Mouse (Mus musculus) lung, embryonic 15.5 days (tissue): ENCODE results near the gene Cep112. TPM values are rescaled to one million over a fixed set of nuclear protein-coding genes. Genes with fewer than 3 reads are reported as not detected.

ENCODE experiments used
- ATAC-seq: fragments of 200-750 bp; cut with Nextera tagmentation; 2 replicates; pipeline ENCODE4 v1.8.0; 2017; ENCODE audit warnings: moderate number of reproducible peaks, borderline replicate concordance; ENCODE audit not compliant: low FRiP score, low TSS enrichment; ENCODE audit errors: extremely low read depth
- H3K27ac ChIP-seq: fragments of 300-500 bp; sonication (generic); 2 replicates; pipeline ENCODE4 v1.5.1; 2015; ENCODE audit warnings: moderate library complexity, mild to moderate bottlenecking, inconsistent platforms
- H3K27me3 ChIP-seq: fragments of 300-500 bp; sonication (generic); 2 replicates; pipeline ENCODE4 v1.6.1; 2015; ENCODE audit warnings: inconsistent platforms
- H3K36me3 ChIP-seq: fragments of 300-500 bp; sonication (generic); 2 replicates; pipeline ENCODE4 v1.6.1; 2015; ENCODE audit warnings: inconsistent platforms
- H3K4me1 ChIP-seq: fragments of 300-500 bp; sonication (generic); 2 replicates; pipeline ENCODE4 v1.6.1; 2015; ENCODE audit warnings: inconsistent platforms
- H3K4me2 ChIP-seq: fragments of 300-500 bp; sonication (generic); 2 replicates; pipeline ENCODE4 v1.6.1; 2015; ENCODE audit warnings: inconsistent platforms, mild to moderate bottlenecking, moderate library complexity
- H3K4me3 ChIP-seq: fragments of 300-500 bp; sonication (generic); 2 replicates; pipeline ENCODE4 v1.5.1; 2015; ENCODE audit warnings: mild to moderate bottlenecking, inconsistent platforms
- H3K9ac ChIP-seq: fragments of 300-500 bp; sonication (generic); 2 replicates; pipeline ENCODE4 v1.6.1; 2015; ENCODE audit warnings: inconsistent platforms
- H3K9me3 ChIP-seq: fragments of 300-500 bp; sonication (generic); 2 replicates; pipeline ENCODE4 v1.6.1; 2016; ENCODE audit warnings: inconsistent platforms
- WGBS: fragments of 180-500 bp; shearing (Covaris S2); methylation state at CpG from one replicate; pipeline ENCODE4 v1.1.7; 2015; 5-methylcytosine and 5-hydroxymethylcytosine counted together
- polyA plus RNA-seq: library from polyadenylated mRNA; unstranded; fragments of >200 nt; fragmentation: Nextera tagmentation; extraction: Ambion mirVana; gene quantifications from 2 replicates; pipeline ENCODE4 v1.2.1, GENCODE M21; 2015

Gene Cep112
- polyA plus RNA-seq, 1 experiment from 2014 or later: 19.4 TPM

- 89% methylated on average over 1 of the region's 1 CpGs for WGBS
- no peak overlapping the region for H3K4me2 ChIP-seq
- H3K4me1 ChIP-seq: no peaks in the 10 kb centered on the region
- no peak overlapping the region for H3K4me3 ChIP-seq
- H3K9ac ChIP-seq: no peak overlapping the region
- H3K27me3 ChIP-seq: no peaks in the 10 kb centered on the region
- H3K36me3 ChIP-seq: no peaks in the 10 kb centered on the region
- no peak overlapping the region for H3K27ac ChIP-seq
- no peak for ATAC-seq
- H3K9me3 ChIP-seq: no peaks in the 10 kb centered on the region
Measured at GRCm38 (mm10) chr11:108553881-108554280, 128.9 kb downstream of the Cep112 start.

GRCm38 (mm10) chr11:108558544-108558943, 133.6 kb downstream of the Cep112 start:
- no peaks in the 10 kb centered on the region for H3K9me3 ChIP-seq
- ATAC-seq: no peak
- H3K4me2 ChIP-seq: no peak overlapping the region
- WGBS: 75% methylated on average over 4 of the region's 4 CpGs
- H3K36me3 ChIP-seq: no peaks in the 10 kb centered on the region
- H3K4me3 ChIP-seq: no peak overlapping the region
- H3K4me1 ChIP-seq: 0 out of 2 replicates have a peak, but pooled peaks cover 3% of the 10 kb centered on the region
- no peak overlapping the region for H3K9ac ChIP-seq
- no peaks in the 10 kb centered on the region for H3K27me3 ChIP-seq
- no peak overlapping the region for H3K27ac ChIP-seq

GRCm38 (mm10) chr11:108559506-108559905, 134.5 kb downstream of the Cep112 start:
- no peak for ATAC-seq
- Histone ChIP-seq H3K4me1 (0 out of 2 replicates have a peak, but pooled peaks cover 3% of the 10 kb centered on the region), H3K4me3 (no peak overlapping the region), H3K27me3 (no peaks in the 10 kb centered on the region), H3K9ac (no peak overlapping the region), H3K9me3 (no peaks in the 10 kb centered on the region), H3K4me2 (no peak overlapping the region), H3K36me3 (no peaks in the 10 kb centered on the region), H3K27ac (no peak overlapping the region)

- no peak overlapping the region for H3K9ac ChIP-seq
- H3K4me2 ChIP-seq: no peak overlapping the region
- no peak overlapping the region for H3K4me3 ChIP-seq
- no peaks in the 10 kb centered on the region for H3K36me3 ChIP-seq
- no peaks in the 10 kb centered on the region for H3K9me3 ChIP-seq
- WGBS: 35% methylated on average over 5 of the region's 5 CpGs
- peak; percentile 55; the same call in 1 of the 2 replicates for ATAC-seq
- H3K27ac ChIP-seq: no peak overlapping the region
- H3K27me3 ChIP-seq: no peaks in the 10 kb centered on the region
- H3K4me1 ChIP-seq: 0 out of 2 replicates have a peak, but pooled peaks cover 3% of the 10 kb centered on the region
Measured at GRCm38 (mm10) chr11:108562076-108562475, 137.1 kb downstream of the Cep112 start.

- H3K27me3 ChIP-seq: no peaks in the 10 kb centered on the region
- ATAC-seq: peak; percentile 55; the same call in 1 of the 2 replicates
- no peak overlapping the region for H3K9ac ChIP-seq
- H3K4me1 ChIP-seq: peaks cover 13% of the 10 kb centered on the region
- 11% methylated on average over 7 of the region's 7 CpGs for WGBS
- H3K4me2 ChIP-seq: no peak overlapping the region
- H3K36me3 ChIP-seq: no peaks in the 10 kb centered on the region
- no peaks in the 10 kb centered on the region for H3K9me3 ChIP-seq
- H3K4me3 ChIP-seq: no peak overlapping the region
- H3K27ac ChIP-seq: peak overlapping the region; percentile 4; the same call in 1 of the 2 replicates
Measured at GRCm38 (mm10) chr11:108586551-108587184, 161.7 kb downstream of the Cep112 start.

- 0 out of 2 replicates have a peak overlapping the region, but pooled peaks have one; percentile 37 for H3K27ac ChIP-seq
- no peaks in the 10 kb centered on the region for H3K36me3 ChIP-seq
- H3K9ac ChIP-seq: no peak overlapping the region
- no peak overlapping the region for H3K4me3 ChIP-seq
- H3K9me3 ChIP-seq: no peaks in the 10 kb centered on the region
- H3K27me3 ChIP-seq: no peaks in the 10 kb centered on the region
- no peak overlapping the region for H3K4me2 ChIP-seq
- ATAC-seq: no peak
- WGBS: 57% methylated on average over 5 of the region's 5 CpGs
- H3K4me1 ChIP-seq: no peaks in the 10 kb centered on the region
Measured at GRCm38 (mm10) chr11:108593207-108593958, 168.4 kb downstream of the Cep112 start.

DNA sequence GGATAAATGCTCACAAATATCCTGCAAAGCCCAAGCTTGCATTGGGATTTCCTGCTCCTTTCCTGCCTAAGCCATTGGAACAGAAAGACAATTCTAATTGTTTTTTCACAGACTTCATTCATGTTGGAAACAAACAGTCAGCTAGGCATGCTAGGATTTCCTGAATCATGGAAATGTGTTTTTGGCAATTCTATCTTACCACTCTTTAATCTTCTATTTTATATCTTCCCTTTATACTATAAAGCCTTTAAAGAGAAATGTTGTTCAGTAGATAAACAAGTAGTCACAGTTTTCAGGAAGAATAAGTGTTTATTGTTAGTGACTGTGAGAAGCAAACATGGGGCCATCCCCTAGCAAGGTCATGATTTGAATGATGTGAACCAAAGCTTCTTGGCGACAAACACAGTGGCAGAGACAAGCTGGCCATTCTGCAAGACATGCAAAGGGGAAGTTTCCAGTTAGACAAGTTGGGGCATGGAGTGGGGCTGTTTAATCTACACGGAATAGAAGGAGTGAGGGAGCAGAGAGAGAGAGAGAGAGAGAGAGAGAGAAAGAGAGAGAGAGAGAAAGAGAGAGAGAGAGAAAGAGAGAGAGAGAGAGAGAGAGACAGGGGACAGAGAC, 169.1 kb downstream of the Cep112 start:
- Histone ChIP-seq H3K4me2 (no peak overlapping the region), H3K4me3 (no peak overlapping the region), H3K27me3 (no peaks in the 10 kb centered on the region), H3K27ac (no peak overlapping the region), H3K9ac (no peak overlapping the region), H3K4me1 (no peaks in the 10 kb centered on the region), H3K36me3 (no peaks in the 10 kb centered on the region), H3K9me3 (no peaks in the 10 kb centered on the region)
- 20% methylated on average over 2 of the region's 2 CpGs for WGBS
- no peak for ATAC-seq

DNA sequence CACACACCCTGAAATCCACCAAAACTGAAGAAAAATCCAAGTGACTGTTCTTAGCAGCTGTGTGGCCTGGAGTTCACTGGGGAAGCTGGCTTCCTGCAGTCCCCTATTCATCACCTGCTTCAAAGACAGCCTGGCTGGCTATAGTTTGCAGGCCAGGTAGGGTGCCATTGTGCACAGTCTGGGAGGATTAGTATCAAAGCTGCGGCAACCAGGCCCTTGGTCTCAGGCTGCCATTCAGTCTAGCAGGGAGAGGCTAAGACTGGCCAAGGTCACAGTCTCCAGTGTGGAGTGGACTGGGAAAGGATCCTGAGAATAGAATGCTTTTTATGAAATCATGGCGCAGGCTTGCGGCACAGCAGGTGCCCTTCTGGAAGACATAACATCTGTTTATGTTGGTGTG, 180.3 kb downstream of the Cep112 start:
- Histone ChIP-seq H3K27me3 (no peaks in the 10 kb centered on the region), H3K36me3 (no peaks in the 10 kb centered on the region), H3K4me3 (no peak overlapping the region), H3K4me2 (no peak overlapping the region), H3K9me3 (no peaks in the 10 kb centered on the region), H3K9ac (no peak overlapping the region), H3K4me1 (no peaks in the 10 kb centered on the region), H3K27ac (no peak overlapping the region)
- WGBS: 67% methylated on average over 3 of the region's 3 CpGs
- no peak for ATAC-seq

DNA sequence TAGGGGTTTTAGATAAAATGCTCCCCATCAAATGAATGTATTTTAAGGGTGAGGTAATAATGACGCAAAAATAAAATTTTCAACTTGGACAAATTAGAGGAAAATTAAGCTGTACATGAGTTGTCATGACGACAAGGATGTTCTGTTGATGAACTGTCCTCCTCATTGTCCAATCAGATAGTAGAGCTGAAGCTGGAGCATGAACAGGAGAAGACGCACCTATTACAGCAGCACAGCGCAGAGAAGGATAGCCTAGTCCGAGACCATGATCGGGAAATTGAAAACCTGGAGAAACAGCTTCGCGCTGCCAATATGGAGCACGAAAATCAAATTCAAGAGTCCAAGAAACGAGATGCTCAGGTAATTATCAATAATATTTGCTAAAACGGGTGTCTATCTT, 181.0 kb downstream of the Cep112 start:
- Histone ChIP-seq H3K4me2 (no peak overlapping the region), H3K36me3 (no peaks in the 10 kb centered on the region), H3K27me3 (no peaks in the 10 kb centered on the region), H3K9me3 (no peaks in the 10 kb centered on the region), H3K4me3 (no peak overlapping the region), H3K4me1 (no peaks in the 10 kb centered on the region), H3K9ac (no peak overlapping the region), H3K27ac (no peak overlapping the region)
- no peak for ATAC-seq
- 93% methylated on average over 11 of the region's 11 CpGs for WGBS

DNA sequence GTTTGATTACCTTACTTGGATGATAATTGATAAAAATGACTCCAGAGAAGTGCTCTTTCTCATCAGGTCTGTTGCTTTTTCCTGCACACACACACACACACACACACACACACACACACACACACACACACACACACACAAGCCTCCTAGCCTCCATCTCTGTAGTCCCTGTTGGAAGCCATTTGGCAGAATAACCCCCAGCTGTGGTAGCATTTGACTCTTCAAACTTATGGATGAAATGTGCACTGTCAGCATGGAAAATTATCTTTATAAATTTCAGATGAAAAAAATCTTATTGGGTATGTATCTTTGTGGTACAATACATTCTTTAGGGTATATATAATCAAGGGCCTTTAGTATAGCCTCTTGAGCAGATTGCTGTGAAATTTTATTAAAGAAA, 181.8 kb downstream of the Cep112 start:
- no peak overlapping the region for H3K27ac ChIP-seq
- H3K4me1 ChIP-seq: no peaks in the 10 kb centered on the region
- H3K27me3 ChIP-seq: no peaks in the 10 kb centered on the region
- no peak overlapping the region for H3K9ac ChIP-seq
- no peak overlapping the region for H3K4me3 ChIP-seq
- no peaks in the 10 kb centered on the region for H3K9me3 ChIP-seq
- no peak overlapping the region for H3K4me2 ChIP-seq
- no peaks in the 10 kb centered on the region for H3K36me3 ChIP-seq
- no peak for ATAC-seq

GRCm38 (mm10) chr11:108620628-108621433, 195.8 kb downstream of the Cep112 start:
- ATAC-seq: peak; percentile 42; the same call in 1 of the 2 replicates
- WGBS: 63% methylated on average over 7 of the region's 7 CpGs
- H3K36me3 ChIP-seq: no peaks in the 10 kb centered on the region

More at GRCm38 (mm10) chr11:108620628-108621433, 195.8 kb downstream of the Cep112 start:
- H3K4me1 ChIP-seq: no peaks in the 10 kb centered on the region
- no peak overlapping the region for H3K9ac ChIP-seq
- H3K9me3 ChIP-seq: no peaks in the 10 kb centered on the region
- no peaks in the 10 kb centered on the region for H3K27me3 ChIP-seq
- no peak overlapping the region for H3K4me2 ChIP-seq
- no peak overlapping the region for H3K4me3 ChIP-seq
- no peak overlapping the region for H3K27ac ChIP-seq
